Mouse (Mus musculus): Measurements from ENCODE around the gene Olfr796.

The Olfr796 gene

DNA sequence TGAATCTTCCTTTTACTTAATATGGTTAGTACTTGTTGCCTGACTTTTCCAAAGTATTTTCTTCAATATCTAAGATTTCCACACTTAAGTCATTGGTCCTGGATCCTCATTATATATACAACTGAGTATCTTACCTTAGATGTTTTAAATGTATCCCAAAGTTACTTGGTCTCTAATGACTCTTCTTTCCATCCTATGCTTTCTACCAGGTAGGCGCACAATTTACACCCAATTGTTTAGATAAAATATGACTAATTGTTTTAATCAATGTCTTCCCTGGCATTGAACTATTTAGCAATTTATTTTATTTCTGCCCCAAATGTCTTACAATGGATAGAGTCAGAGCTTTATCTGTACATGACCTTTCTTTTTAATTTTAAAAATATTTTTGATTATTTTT is at the start of gene Olfr796:
TSS of gene Olfr796 (minus strand) at position 101 of the 400 bp plus-strand sequence.
- ChIA-PET CTCF (no interaction called here), POLR2A (no interaction called here)

DNA sequence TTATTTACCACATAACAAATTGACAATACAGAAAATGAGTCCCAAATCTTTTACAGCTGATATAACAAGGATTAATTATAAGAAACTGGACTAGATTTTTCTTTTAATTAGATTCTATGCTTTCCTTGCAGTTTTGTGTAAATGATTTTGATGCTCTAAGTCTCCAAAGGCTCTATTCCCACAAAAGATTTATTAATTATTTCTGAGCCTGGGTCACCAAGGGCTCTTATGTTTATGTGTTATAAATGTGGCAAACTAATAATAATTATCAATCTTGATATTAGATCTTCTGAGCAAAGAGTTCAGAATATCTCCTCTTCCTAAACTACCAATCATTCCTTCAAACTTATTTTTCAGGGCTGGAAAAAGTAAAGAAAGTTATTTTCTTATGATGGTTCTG is 45.0 kb upstream of the Olfr796 start, which contains the start of gene Olfr800:
TSS of gene Olfr800 (plus strand) at position 301 of the 400 bp plus-strand sequence.
- POLR2A ChIA-PET, result no interaction called here
- CTCF ChIA-PET, result no interaction called here

DNA sequence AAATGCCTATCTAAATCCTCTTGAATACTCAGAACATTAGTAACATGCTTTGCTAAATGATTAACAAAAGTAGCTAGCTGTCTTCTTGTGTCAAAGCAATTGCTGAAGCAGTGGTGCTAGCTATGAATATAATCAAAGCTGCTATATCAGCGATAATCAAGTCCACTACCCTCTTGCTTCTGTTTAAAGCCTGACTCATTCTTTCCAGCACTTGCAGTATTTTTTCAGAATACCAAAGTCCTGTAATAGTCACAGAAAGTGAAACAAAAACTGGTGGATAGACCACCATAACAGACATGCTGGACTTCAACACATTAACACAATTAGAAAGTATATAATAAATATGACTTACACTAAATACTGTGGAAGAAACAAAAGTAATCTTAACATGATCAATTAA is 39.4 kb upstream of the Olfr796 start:
- ChIA-PET POLR2A (no interaction called here), CTCF (no interaction called here)

DNA sequence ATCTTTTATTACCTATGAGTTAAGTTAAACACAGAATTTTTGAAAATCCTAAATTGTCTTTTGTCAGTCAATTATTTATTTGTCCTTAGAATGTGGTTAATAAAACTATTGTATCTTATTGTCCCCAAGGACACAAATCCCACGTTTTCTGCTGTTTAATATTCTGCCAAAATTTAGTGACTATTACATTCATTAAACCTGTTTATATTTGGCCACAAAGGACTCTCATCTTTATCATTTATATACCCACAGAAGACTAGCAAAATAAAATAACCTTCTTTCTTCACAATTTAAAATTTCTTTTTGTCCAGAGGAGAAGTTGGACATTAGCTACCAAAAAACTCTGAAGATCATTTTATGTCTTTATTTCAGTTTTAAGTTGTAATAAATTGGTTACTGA is 24.8 kb upstream of the Olfr796 start, which contains the start of gene Olfr799:
TSS of gene Olfr799 (plus strand) at position 301 of the 400 bp plus-strand sequence.
- POLR2A ChIA-PET, result no interaction called here

DNA sequence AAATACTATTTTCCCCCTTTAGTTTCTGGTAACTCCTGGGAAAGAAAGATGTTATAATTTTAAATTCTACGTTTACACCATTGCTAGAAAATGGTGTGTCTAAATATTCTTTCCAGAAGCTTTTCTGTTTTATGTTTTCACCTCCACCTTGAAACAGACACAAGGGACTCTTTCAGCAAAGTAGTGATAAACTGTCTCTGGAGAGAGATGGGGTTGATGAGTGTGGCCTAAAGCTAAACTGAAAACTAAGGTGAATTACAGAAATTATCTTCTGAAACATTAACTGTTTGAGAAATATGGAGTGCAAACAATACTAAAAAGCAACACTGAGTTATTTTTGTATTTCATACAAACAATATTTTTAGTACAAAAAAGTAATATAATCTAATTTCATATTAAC is 15.5 kb upstream of the Olfr796 start, which contains the start of gene Olfr798:
TSS of gene Olfr798 (minus strand) at position 101 of the 400 bp plus-strand sequence.
- POLR2A ChIA-PET, result no interaction called here
- CTCF ChIA-PET, result no interaction called here

More for the DNA sequence above, 24.8 kb upstream of the Olfr796 start, which contains the start of gene Olfr799:
- CTCF ChIA-PET, result no interaction called here

DNA sequence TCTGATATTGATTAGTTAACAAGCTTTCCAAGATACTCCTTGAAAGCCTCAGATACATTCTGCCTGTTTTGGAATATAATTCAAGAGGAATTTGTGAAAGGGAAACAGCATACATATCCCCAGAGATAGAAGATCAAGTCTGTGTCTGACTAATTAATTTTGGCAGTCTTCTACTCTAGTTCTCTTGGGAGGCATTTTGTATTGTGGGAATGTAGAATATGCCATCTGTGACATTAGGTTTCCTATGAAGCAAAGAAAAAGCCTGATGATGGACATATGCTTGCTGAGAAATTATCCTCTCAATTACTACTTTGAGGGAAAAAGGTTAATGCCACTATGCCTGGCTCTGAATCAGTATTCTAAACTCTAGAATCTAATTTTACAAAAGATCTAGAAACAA is 10.9 kb upstream of the Olfr796 start:
- ChIA-PET CTCF (no interaction called here), POLR2A (no interaction called here)

DNA sequence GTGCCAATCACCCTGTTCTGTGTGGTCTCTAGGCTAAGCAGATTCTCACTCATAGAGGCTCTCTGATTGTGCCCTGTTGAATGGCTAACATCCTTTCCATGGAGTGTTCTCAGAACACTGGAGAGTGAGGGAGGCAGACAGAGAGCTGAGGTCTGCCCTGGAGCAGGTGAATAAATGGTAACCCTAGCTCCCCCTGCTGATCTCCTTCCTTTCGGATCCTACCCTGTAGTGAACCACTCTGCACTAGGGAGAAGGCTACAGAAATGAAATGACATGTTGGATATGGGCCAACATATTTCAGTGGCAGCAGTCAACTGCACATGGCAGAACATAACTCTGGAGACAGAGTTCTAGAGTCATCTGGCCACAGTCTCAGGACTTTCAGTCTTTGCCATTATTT is 9.4 kb upstream of the Olfr796 start:
- POLR2A ChIA-PET, result no interaction called here
- CTCF ChIA-PET, result interaction anchor here in 1 of 4 experiments (0.5 kb wide), 1 partner anchor 816 kb away, joined by 13 read pairs; no protein-coding TSS in a partner anchor

DNA sequence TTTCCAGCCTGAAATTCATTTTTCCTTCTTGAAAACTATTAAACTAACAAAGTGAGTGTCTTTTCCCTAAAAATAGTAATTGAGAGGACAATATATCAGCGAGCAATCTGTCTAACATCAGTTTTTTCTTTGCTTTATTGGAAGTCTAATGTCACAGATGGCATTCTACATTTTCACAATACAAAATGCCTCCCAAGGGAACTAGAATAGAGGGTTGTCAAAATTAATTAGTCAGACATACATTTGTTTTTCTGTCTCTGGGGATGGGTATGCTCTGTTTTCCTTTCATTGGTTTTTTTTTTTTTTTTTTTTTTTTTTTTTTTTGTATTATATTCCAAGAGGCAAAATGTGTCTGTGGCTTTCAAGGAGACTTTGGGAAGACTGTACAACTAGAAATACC is 35.3 kb downstream of the Olfr796 start:
- POLR2A ChIA-PET, result no interaction called here
- CTCF ChIA-PET, result no interaction called here

DNA sequence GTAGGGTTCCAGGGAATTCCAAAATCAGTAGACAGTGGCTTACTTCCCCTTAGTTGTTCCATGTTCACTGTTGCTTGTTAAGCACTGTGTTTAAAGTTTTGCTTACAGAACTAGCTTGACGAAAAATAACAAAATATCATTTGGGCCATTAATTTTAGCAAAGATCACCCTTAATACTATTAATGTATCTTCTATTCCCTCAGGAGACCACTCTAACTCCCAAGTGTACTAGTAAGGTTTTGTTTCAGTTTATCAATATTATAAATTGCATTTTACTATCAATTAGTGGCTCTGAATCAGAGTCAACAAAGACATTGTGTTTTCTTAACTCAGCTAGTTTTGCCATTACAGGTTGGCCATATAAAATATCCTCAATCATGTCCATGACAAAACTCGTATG is 45.0 kb downstream of the Olfr796 start, which contains the start of gene Olfr794:
TSS of gene Olfr794 (plus strand) at position 301 of the 400 bp plus-strand sequence.
- POLR2A ChIA-PET, result no interaction called here
- CTCF ChIA-PET, result no interaction called here
